Mouse (Mus musculus) midbrain, embryonic 11.5 days (tissue): ENCODE measurements around the gene Usp7. TPM values are rescaled to one million over a fixed set of nuclear protein-coding genes. Genes with fewer than 3 reads are reported as not detected.

Experiments
- ATAC-seq: fragments of 200-750 bp; cut with Nextera tagmentation; 2 replicates; pipeline ENCODE4 v1.8.0; 2017; ENCODE audit warnings: moderate TSS enrichment, moderate library complexity; ENCODE audit not compliant: low FRiP score
- DNase-seq: peaks from one replicate; pipeline ENCODE4 v3.0.0; 2015; ENCODE audit warnings: low spot score; ENCODE audit errors: missing footprints
- H3K27ac ChIP-seq: fragments of 300-500 bp; sonication (generic); 2 replicates; pipeline ENCODE4 v1.5.1; 2014; ENCODE audit warnings: low read depth, low read length
- H3K27me3 ChIP-seq: fragments of 300-500 bp; sonication (generic); 2 replicates; pipeline ENCODE4 v1.6.1; 2014; ENCODE audit warnings: mild to moderate bottlenecking, low read length, moderate library complexity, mixed read lengths; ENCODE audit not compliant: control insufficient read depth, insufficient read depth
- H3K36me3 ChIP-seq: fragments of 300-500 bp; sonication (generic); 2 replicates; pipeline ENCODE4 v1.6.1; 2014; ENCODE audit warnings: mild to moderate bottlenecking, low read length, moderate library complexity, mixed read lengths; ENCODE audit not compliant: control insufficient read depth, insufficient read depth
- H3K4me1 ChIP-seq: fragments of 300-500 bp; sonication (generic); 2 replicates; pipeline ENCODE4 v1.6.1; 2014; ENCODE audit warnings: low read length; ENCODE audit not compliant: control insufficient read depth, insufficient read depth
- H3K4me2 ChIP-seq: fragments of 300-500 bp; sonication (generic); 2 replicates; pipeline ENCODE4 v1.6.1; 2014; ENCODE audit warnings: mild to moderate bottlenecking, moderate library complexity
- H3K4me3 ChIP-seq: fragments of 300-500 bp; sonication (generic); 2 replicates; pipeline ENCODE4 v1.5.1; 2014; ENCODE audit warnings: low read depth, low read length
- H3K9ac ChIP-seq: fragments of 300-500 bp; sonication (generic); 2 replicates; pipeline ENCODE4 v1.6.1; 2014; ENCODE audit warnings: low read length
- H3K9me3 ChIP-seq: fragments of 300-500 bp; sonication (generic); 2 replicates; pipeline ENCODE4 v1.6.1; 2016; ENCODE audit warnings: low read length; ENCODE audit not compliant: control insufficient read depth
- WGBS: fragments of 180-500 bp; shearing (Covaris S2); extraction: QIAGEN DNeasy Blood & Tissue Kit; methylation state at CpG from one replicate; pipeline ENCODE4 v1.1.7; 2014; 5-methylcytosine and 5-hydroxymethylcytosine counted together
- polyA plus RNA-seq: library from polyadenylated mRNA; unstranded; fragments of >200 nt; fragmentation: Nextera tagmentation; extraction: Ambion mirVana; gene quantifications from 2 replicates; pipeline ENCODE4 v1.2.1, GENCODE M21; 2014

Usp7 gene
- polyA plus RNA-seq, 1 experiment from 2014 or later, result 35.7 TPM

DNA sequence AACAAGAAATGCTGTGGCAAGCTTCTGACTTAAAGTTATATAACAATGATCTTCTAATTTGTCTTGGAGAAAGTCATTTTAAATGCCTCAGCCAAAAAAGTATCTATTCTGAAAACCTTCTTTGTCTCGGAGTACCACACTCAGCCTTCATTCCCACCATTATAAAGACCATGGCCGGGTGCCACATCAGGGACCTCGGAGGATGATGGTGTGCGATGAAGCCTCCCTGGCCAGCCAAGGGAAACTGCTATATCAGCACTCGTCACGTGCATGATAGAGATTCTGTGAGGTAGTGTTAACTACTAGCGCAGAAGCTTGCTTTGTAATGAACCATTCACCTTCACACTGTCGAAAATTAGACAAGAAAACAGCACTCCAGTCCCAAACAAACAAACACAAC lies 92.6 kb downstream of the Usp7 start:
- Histone ChIP-seq H3K9ac (no peak overlapping the region), H3K4me2 (no peak overlapping the region)
- 93% methylated on average over 8 of the region's 8 CpGs for WGBS

DNA sequence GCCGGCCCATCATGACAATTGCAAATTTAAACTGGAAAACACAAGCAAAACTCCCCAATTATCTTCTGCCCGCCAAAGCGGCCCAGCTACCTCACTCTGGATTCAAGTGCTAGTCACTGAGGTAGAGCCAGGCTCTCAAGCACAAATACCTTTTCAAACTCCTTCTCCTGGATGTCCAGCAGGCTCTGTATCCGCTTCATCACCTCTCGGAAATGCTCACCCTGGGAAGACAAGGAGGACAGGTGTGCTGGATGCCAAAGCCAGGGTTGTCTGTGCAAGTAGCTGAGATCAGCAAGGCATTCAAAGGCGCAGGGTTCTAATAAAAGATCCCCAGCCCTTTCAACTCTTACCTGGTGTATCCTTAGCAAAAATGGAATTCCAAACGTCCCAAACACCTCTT lies 100.9 kb downstream of the Usp7 start:
- no peak overlapping the region for H3K27ac ChIP-seq
- WGBS, result 94% methylated on average over 7 of the region's 7 CpGs
- H3K4me3 ChIP-seq, result no peak overlapping the region
- ATAC-seq, result no peak
- no peak overlapping the region for H3K9ac ChIP-seq
- H3K4me2 ChIP-seq, result no peak overlapping the region
- no peaks in the 10 kb centered on the region for H3K4me1 ChIP-seq
- H3K27me3 ChIP-seq, result no peaks in the 10 kb centered on the region
- no peak for DNase-seq
- H3K36me3 ChIP-seq, result peaks cover 41% of the 10 kb centered on the region
- H3K9me3 ChIP-seq, result no peaks in the 10 kb centered on the region

More for the DNA sequence above, 92.6 kb downstream of the Usp7 start:
- H3K9me3 ChIP-seq, result no peaks in the 10 kb centered on the region
- ATAC-seq, result no peak
- no peak for DNase-seq
- H3K27ac ChIP-seq, result no peak overlapping the region
- no peak overlapping the region for H3K4me3 ChIP-seq
- H3K4me1 ChIP-seq, result no peaks in the 10 kb centered on the region
- peaks cover 56% of the 10 kb centered on the region for H3K36me3 ChIP-seq
- H3K27me3 ChIP-seq, result no peaks in the 10 kb centered on the region

DNA sequence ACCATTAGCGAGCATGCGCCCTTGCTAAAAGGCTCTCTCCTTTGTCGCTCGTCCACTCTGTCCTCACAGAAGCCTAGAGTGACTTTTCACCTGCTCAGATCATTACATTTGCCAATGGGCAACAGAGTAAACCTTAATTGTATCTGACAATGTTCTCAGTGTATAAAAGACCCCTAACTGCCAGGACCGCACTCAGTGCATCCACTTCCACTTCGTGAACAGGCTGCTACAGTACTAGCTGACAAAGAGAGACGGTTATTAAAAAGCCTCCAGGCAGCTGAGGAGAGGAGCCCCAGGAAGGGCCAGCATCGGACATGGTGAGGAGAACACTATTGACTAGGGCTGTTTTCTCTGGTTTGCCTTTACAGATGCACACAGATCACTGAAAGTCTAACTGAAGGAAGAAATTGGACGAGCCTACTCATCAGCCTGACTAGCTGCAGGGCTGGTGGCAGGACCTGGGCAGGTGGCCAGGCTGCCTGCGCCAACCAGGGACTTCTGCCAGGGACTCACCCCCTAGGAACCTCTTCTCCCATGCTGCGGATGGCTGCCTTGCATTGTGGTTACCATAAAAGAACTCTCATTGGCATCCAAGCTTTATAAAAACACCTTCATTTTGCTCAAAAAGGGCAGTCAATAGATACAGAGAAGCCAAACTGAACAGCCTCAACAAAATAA lies 102.0 kb downstream of the Usp7 start:
- no peaks in the 10 kb centered on the region for H3K4me1 ChIP-seq
- ATAC-seq (no peak), DNase-seq (no peak)
- H3K4me2 ChIP-seq, result no peak overlapping the region
- H3K27ac ChIP-seq, result no peak overlapping the region
- H3K36me3 ChIP-seq, result peaks cover 35% of the 10 kb centered on the region
- no peaks in the 10 kb centered on the region for H3K27me3 ChIP-seq
- no peaks in the 10 kb centered on the region for H3K9me3 ChIP-seq
- WGBS, result 93% methylated on average over 11 of the region's 11 CpGs
- H3K9ac ChIP-seq, result no peak overlapping the region
- no peak overlapping the region for H3K4me3 ChIP-seq

DNA sequence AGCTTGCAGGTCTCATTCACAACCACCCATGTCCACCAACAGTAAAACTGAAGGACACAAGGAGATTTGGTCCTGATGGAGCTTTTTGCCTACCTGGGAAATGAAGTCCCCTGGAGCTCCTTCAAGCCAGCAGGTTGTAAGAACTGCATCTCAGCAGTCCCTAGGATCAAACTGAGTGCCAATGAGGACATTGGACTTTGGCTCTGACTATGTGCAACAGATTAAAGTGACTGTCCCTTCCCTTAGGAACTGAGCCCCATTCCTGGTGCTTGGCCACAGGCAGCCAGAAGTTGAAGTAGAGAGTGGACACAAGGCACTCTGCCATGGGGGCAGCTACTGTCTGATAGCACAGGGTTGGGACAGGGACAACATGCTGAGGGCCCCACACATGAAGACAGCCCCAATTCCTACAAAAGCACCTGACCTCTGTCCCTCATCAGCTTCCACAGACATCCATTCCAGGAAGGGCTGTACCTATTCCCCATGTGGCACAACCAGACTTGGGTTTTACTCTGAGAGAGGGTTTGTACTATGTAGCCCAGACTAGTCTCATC lies 104.5 kb downstream of the Usp7 start:
- ATAC-seq (no peak), DNase-seq (no peak)
- H3K4me3 ChIP-seq, result no peak overlapping the region
- no peak overlapping the region for H3K4me2 ChIP-seq
- H3K27me3 ChIP-seq, result no peaks in the 10 kb centered on the region
- H3K36me3 ChIP-seq, result peaks cover 25% of the 10 kb centered on the region
- no peak overlapping the region for H3K27ac ChIP-seq
- no peaks in the 10 kb centered on the region for H3K4me1 ChIP-seq
- no peaks in the 10 kb centered on the region for H3K9me3 ChIP-seq
- H3K9ac ChIP-seq, result no peak overlapping the region

DNA sequence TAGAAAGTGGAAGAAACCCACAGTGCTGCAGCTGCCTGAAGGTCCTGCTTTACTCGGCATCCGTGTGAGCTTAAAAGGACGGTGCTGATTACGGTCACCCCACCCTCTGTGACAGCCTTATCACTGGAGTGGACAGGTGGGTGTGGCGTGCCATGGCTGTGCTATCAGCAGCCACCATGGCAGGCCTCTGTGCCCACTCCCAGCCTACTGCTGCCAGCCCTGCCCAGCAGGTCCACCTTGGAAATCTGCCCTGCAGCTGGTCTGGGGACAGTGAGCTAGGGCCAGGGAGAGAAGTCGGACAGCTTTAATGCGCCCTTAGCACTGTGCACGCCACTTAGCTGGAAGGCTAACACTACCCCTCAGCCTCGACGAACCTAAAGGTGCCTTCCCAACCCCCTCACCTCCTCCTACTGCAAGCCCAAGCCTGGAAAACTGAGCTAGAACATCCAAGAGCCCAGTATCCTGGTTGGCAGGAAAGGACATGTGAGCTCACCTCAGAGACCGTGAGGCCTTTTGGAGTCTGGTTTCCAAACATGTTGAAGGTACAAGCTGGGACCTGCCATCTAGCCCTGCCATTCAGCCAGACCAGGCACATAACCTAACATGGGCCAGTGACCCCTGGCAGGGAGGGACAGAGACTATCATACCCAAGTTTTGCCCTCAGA lies 105.1 kb downstream of the Usp7 start:
- no peak overlapping the region for H3K9ac ChIP-seq
- peaks cover 20% of the 10 kb centered on the region for H3K36me3 ChIP-seq
- DNase-seq (no peak), ATAC-seq (peak; percentile 36; the same call in 1 of the 2 replicates)
- no peaks in the 10 kb centered on the region for H3K4me1 ChIP-seq
- H3K27ac ChIP-seq, result no peak overlapping the region
- H3K4me3 ChIP-seq, result no peak overlapping the region
- WGBS, result 88% methylated on average over 11 of the region's 11 CpGs
- no peaks in the 10 kb centered on the region for H3K9me3 ChIP-seq
- no peak overlapping the region for H3K4me2 ChIP-seq
- H3K27me3 ChIP-seq, result no peaks in the 10 kb centered on the region

DNA sequence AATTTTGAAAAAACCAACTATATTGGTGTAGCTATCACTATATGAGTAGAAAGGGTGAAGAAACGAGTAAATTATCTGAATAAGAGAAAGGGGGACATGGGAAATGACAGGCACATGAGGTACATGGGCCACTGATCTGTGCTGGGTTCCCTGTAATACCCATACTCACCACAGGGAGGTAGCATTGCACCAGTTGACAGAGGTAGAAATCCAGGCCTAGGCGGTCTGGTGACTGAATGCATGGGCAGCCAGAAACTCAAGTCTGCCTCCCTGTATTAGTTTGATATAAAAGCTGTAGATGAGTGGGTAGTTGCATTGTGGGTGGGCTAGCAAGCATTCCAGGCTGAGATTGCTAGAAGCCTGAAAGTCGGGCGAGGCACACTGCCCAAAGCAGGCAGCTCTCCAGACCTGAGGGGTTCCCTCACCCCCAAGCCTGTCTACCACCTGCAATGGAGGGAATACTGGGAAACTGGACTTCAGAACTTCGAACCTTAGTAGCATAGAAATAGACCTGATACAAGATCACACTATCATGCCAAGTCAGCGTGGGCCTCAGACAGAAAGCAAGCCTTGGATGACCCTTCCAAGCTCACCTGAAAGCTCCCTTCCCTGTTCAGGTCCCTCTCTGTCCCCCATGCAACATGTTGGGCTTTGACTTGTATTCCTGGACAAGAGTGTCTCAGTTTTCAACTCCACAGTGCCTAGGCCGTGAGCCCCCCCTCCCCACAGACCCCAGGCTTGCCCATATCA lies 105.8 kb downstream of the Usp7 start:
- no peak overlapping the region for H3K9ac ChIP-seq
- whole genome bisulfite sequencing, result 53% methylated on average over 7 of the region's 7 CpGs

DNA sequence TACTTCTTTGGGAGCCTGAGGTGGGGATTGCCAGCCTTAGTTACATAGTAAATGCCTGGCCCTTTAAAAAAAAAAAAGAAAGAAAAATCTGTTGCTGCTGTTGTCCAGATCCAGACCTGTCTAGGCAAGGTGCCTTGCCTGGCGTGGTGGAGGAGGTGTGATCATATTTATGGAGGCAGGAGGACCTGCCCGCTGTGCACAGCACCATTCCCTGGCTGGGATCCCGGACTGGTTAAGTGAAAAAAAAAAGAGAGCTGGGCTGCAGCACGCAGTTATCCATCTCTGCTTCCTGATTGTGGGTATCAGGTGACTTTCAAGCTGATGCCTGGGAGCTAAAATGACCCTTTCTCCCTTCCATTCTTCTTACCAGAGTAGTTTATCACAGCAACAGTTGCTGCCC lies 107.0 kb downstream of the Usp7 start:
- 96% methylated on average over 4 of the region's 4 CpGs for WGBS
- Histone ChIP-seq H3K36me3 (peaks cover 4% of the 10 kb centered on the region; the same call in 1 of the 2 replicates), H3K4me2 (no peak overlapping the region), H3K4me1 (no peaks in the 10 kb centered on the region), H3K27me3 (no peaks in the 10 kb centered on the region), H3K27ac (no peak overlapping the region), H3K9ac (no peak overlapping the region), H3K9me3 (no peaks in the 10 kb centered on the region), H3K4me3 (no peak overlapping the region)
- no peak for DNase-seq
- ATAC-seq, result no peak

More for the DNA sequence above, 105.8 kb downstream of the Usp7 start:
- no peaks in the 10 kb centered on the region for H3K27me3 ChIP-seq
- H3K36me3 ChIP-seq, result peaks cover 15% of the 10 kb centered on the region
- peak; percentile 66 for ATAC-seq
- no peak overlapping the region for H3K4me2 ChIP-seq
- no peaks in the 10 kb centered on the region for H3K9me3 ChIP-seq
- DNase-seq, result peak; percentile 97
- no peak overlapping the region for H3K4me3 ChIP-seq
- H3K27ac ChIP-seq, result no peak overlapping the region
- H3K4me1 ChIP-seq, result no peaks in the 10 kb centered on the region

DNA sequence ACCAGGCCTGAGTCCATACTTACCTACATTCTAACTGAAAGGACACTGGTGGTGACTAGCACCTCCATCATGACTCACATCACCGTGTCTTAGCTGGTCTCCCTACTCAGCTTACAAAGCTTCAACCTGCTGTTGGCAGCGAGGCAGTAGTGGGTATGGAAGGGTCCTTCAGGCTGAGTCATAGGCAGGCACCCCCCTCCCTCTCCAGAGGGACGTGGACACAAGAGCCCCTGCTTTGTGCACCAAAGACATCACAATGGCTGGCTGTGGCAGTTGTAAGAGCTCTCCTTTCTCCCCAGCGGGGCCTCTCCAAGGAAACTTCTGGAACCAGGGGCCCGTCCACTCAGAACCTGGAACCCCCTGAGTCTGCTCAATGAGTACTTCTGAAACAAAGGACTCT lies 111.6 kb downstream of the Usp7 start, which contains the start of gene Gm5767:
Gene Gm5767 (plus strand): TSS at position 301 of the 400 bp plus-strand sequence.
- Histone ChIP-seq H3K27ac (no peak within 1 kb of the TSS), H3K27me3 (no peaks in the 10 kb centered on the region), H3K4me3 (no peak within 1 kb of the TSS), H3K9me3 (no peaks in the 10 kb centered on the region), H3K9ac (no peak within 1 kb of the TSS), H3K4me2 (no peak within 1 kb of the TSS), H3K36me3 (no peaks in the 10 kb centered on the region), H3K4me1 (no peaks in the 10 kb centered on the region)
- ATAC-seq (no peak), DNase-seq (no peak)
- WGBS, result 78% methylated on average over 5 of the region's 5 CpGs

DNA sequence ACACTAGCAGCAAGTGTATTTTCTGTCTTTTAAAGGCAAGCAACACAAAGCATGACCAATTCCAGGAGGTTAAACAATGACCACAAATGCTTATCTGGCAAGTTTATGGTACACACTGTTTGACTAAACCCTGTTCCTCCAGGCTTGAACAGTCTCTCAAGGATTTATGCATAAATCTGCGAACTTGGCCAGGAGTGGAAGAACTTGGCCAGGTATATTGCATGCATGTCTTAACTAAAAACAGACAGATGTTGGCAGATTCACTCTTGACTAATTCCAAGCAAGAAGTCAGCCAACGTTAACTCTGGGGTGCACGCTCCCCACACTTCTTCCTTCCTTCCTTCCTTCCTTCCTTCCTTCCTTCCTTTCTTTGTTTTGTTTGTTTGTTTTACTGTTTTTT lies 112.3 kb downstream of the Usp7 start:
- DNase-seq (no peak), ATAC-seq (no peak)
- Histone ChIP-seq H3K27me3 (no peaks in the 10 kb centered on the region), H3K9ac (no peak overlapping the region), H3K9me3 (no peaks in the 10 kb centered on the region), H3K4me3 (no peak overlapping the region), H3K36me3 (no peaks in the 10 kb centered on the region), H3K27ac (no peak overlapping the region), H3K4me2 (no peak overlapping the region), H3K4me1 (no peaks in the 10 kb centered on the region)
- 93% methylated on average over 3 of the region's 3 CpGs for WGBS
